Mouse (Mus musculus) heart, embryonic 11.5 days (tissue): ENCODE measurements around the gene Atoh8. TPM values are rescaled to one million over a fixed set of nuclear protein-coding genes. Genes with fewer than 3 reads are reported as not detected.
A peak's percentile ranks its signal among the peaks of the same experiment; 100 is the strongest.

ENCODE experiments used
- ATAC-seq: fragments of 200-750 bp; cut with Nextera tagmentation; replicated peaks from 2 replicates; pipeline ENCODE4 v1.8.0; 2017; ENCODE audit warnings: moderate library complexity; ENCODE audit not compliant: insufficient number of reproducible peaks, low FRiP score, low TSS enrichment
- H3K27ac ChIP-seq: fragments of 300-500 bp; sonication (generic); 2 replicates; pipeline ENCODE4 v1.5.1; 2014; ENCODE audit warnings: mild to moderate bottlenecking, low read depth, low read length
- H3K27me3 ChIP-seq: fragments of 300-500 bp; sonication (generic); 2 replicates; pipeline ENCODE4 v1.6.1; 2014; ENCODE audit warnings: mild to moderate bottlenecking, low read length, mixed read lengths; ENCODE audit not compliant: control insufficient read depth, insufficient read depth
- H3K36me3 ChIP-seq: fragments of 300-500 bp; sonication (generic); 2 replicates; pipeline ENCODE4 v1.6.1; 2014; ENCODE audit warnings: mild to moderate bottlenecking, low read length, moderate library complexity, mixed read lengths; ENCODE audit not compliant: control insufficient read depth, insufficient read depth
- H3K4me1 ChIP-seq: fragments of 300-500 bp; sonication (generic); 2 replicates; pipeline ENCODE4 v1.6.1; 2014; ENCODE audit warnings: low read length; ENCODE audit not compliant: control insufficient read depth, insufficient read depth
- H3K4me2 ChIP-seq: fragments of 300-500 bp; sonication (generic); 2 replicates; pipeline ENCODE4 v1.6.1; 2014; ENCODE audit warnings: mild to moderate bottlenecking, moderate library complexity
- H3K4me3 ChIP-seq: fragments of 300-500 bp; sonication (generic); 2 replicates; pipeline ENCODE4 v1.5.1; 2014; ENCODE audit warnings: low read depth, low read length
- H3K9ac ChIP-seq: fragments of 300-500 bp; sonication (generic); 2 replicates; pipeline ENCODE4 v1.6.1; 2014; ENCODE audit warnings: mild to moderate bottlenecking, low read depth, low read length, moderate library complexity
- H3K9me3 ChIP-seq: fragments of 300-500 bp; sonication (generic); replicated peaks from 2 replicates; pipeline ENCODE4 v1.6.1; 2016; ENCODE audit warnings: low read length; ENCODE audit not compliant: control insufficient read depth
- WGBS: fragments of 180-500 bp; shearing (Covaris S2); extraction: QIAGEN DNeasy Blood & Tissue Kit; methylation state at CpG from one replicate; pipeline ENCODE4 v1.1.7; 2014; ENCODE audit not compliant: insufficient replicate concordance; 5-methylcytosine and 5-hydroxymethylcytosine counted together
- polyA plus RNA-seq: library from polyadenylated mRNA; unstranded; fragments of >200 nt; fragmentation: Nextera tagmentation; extraction: Ambion mirVana; gene quantifications from 2 replicates; pipeline ENCODE4 v1.2.1, GENCODE M21; 2014

Gene Atoh8
- polyA plus RNA-seq, 1 experiment from 2014 or later = 11.8 TPM

- Histone ChIP-seq H3K36me3 (no peaks in the 10 kb centered on the region), H3K4me1 (peaks cover 50% of the 10 kb centered on the region), H3K27me3 (peaks cover 14% of the 10 kb centered on the region), H3K9me3 (no peaks in the 10 kb centered on the region), H3K4me2 (no peak overlapping the region), H3K27ac (no peak overlapping the region), H3K9ac (no peak overlapping the region), H3K4me3 (no peak overlapping the region)
- 59% methylated on average over 2 of the region's 2 CpGs for WGBS
- no peak for ATAC-seq
Measured at GRCm38 (mm10) chr6:72240042-72240441, 4.7 kb upstream of the Atoh8 start.

GRCm38 (mm10) chr6:72237035-72237434, 1.7 kb upstream of the Atoh8 start:
- WGBS = 1% methylated on average over 5 of the region's 5 CpGs
- Histone ChIP-seq H3K9me3 (no peaks in the 10 kb centered on the region), H3K4me1 (peaks cover 44% of the 10 kb centered on the region), H3K4me2 (no peak overlapping the region), H3K36me3 (no peaks in the 10 kb centered on the region), H3K27ac (no peak overlapping the region), H3K4me3 (no peak overlapping the region), H3K27me3 (peaks cover 20% of the 10 kb centered on the region), H3K9ac (no peak overlapping the region)
- no peak for ATAC-seq

- Histone ChIP-seq H3K9ac (peak overlapping the region; percentile 79), H3K4me3 (peak overlapping the region; percentile 73), H3K9me3 (no peaks in the 10 kb centered on the region), H3K27ac (0 out of 2 replicates have a peak overlapping the region, but pooled peaks have one; percentile 25), H3K4me1 (peaks cover 42% of the 10 kb centered on the region), H3K36me3 (no peaks in the 10 kb centered on the region), H3K4me2 (peak overlapping the region; percentile 92), H3K27me3 (peaks cover 20% of the 10 kb centered on the region)
- no peak for ATAC-seq
- WGBS = 21% methylated on average over 16 of the region's 16 CpGs
Measured at GRCm38 (mm10) chr6:72235807-72236407, 530 bp upstream of the Atoh8 start.

GRCm38 (mm10) chr6:72234372-72235097, 842 bp downstream of the Atoh8 start:
- Histone ChIP-seq H3K27me3 (peaks cover 18% of the 10 kb centered on the region), H3K27ac (peak overlapping the region; percentile 73), H3K36me3 (no peaks in the 10 kb centered on the region), H3K4me3 (peak overlapping the region; percentile 73), H3K9me3 (no peaks in the 10 kb centered on the region), H3K4me1 (peaks cover 41% of the 10 kb centered on the region), H3K4me2 (peak overlapping the region; percentile 92), H3K9ac (peak overlapping the region; percentile 79)
- WGBS = under 1% methylated on average over 79 of the region's 79 CpGs
- ATAC-seq = no peak

DNA sequence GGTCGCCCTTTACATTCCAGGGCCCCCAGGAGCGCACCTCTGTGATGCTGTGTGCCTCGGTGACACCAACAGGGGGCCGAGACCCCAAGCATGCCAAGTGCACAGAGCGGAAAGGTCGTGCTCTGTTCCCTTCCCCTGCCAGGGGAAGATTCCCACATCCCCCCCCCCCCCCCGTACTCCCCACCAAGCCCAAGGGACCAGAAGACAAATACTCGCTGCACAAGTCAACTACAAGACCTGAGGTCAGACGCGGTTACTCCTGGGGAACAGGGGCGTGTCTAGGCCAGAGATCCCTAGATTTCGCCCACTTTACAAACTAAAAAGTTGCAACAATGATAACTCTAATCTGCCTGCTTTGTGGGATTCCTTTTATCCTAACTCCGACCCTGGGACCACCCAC, 1.4 kb downstream of the Atoh8 start:
- Histone ChIP-seq H3K4me1 (peaks cover 39% of the 10 kb centered on the region), H3K9ac (peak overlapping the region; percentile 79), H3K27me3 (peaks cover 18% of the 10 kb centered on the region), H3K4me3 (peak overlapping the region; percentile 73), H3K27ac (0 out of 2 replicates have a peak overlapping the region, but pooled peaks have one; percentile 73), H3K9me3 (no peaks in the 10 kb centered on the region), H3K36me3 (no peaks in the 10 kb centered on the region), H3K4me2 (peak overlapping the region; percentile 92)
- ATAC-seq = no peak
- under 1% methylated on average over 12 of the region's 13 CpGs for WGBS

- H3K27me3 ChIP-seq = peaks cover 18% of the 10 kb centered on the region
- H3K27ac ChIP-seq = no peak overlapping the region
- H3K4me2 ChIP-seq = peak overlapping the region; percentile 92
- H3K4me3 ChIP-seq = peak overlapping the region; percentile 73
- no peaks in the 10 kb centered on the region for H3K36me3 ChIP-seq
- 55% methylated on average over 5 of the region's 5 CpGs for WGBS
- no peaks in the 10 kb centered on the region for H3K9me3 ChIP-seq
- no peak for ATAC-seq
- peaks cover 37% of the 10 kb centered on the region for H3K4me1 ChIP-seq
- no peak overlapping the region; the same call in 1 of the 2 replicates for H3K9ac ChIP-seq
Measured at GRCm38 (mm10) chr6:72232870-72233269, 2.5 kb downstream of the Atoh8 start.

GRCm38 (mm10) chr6:72232411-72232810, 3.0 kb downstream of the Atoh8 start:
- no peak for ATAC-seq
- Histone ChIP-seq H3K9ac (no peak overlapping the region), H3K4me2 (peak overlapping the region; percentile 92; the same call in 1 of the 2 replicates), H3K36me3 (no peaks in the 10 kb centered on the region), H3K27me3 (peaks cover 18% of the 10 kb centered on the region), H3K9me3 (no peaks in the 10 kb centered on the region), H3K4me1 (peaks cover 40% of the 10 kb centered on the region), H3K27ac (no peak overlapping the region), H3K4me3 (peak overlapping the region; percentile 73)
- WGBS = 85% methylated on average over 14 of the region's 14 CpGs

DNA sequence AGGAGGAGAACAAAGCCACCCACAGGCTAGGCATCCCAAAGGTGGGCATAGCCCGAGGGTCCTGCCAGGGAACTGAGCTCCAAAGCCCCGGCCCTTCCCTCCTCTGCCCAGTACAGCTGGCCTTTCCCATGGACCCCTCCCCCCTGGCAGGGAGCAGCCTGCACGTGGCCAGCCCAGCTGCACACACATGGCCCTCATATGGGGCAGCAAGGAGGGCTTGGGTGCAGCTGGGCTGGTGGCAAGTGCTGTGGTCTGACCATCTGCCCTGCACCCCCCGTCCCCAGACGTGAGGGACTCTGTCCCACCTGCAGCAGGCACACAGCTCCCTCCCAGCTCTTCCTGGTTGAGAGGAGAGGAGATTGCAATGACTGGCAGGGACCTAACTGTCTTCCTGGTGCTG, 4.5 kb downstream of the Atoh8 start:
- H3K9ac ChIP-seq = no peak overlapping the region

More for the DNA sequence above, 4.5 kb downstream of the Atoh8 start:
- Histone ChIP-seq H3K4me2 (peak overlapping the region; percentile 8; the same call in 1 of the 2 replicates), H3K27me3 (peaks cover 9% of the 10 kb centered on the region), H3K27ac (no peak overlapping the region), H3K4me1 (peaks cover 32% of the 10 kb centered on the region), H3K4me3 (no peak overlapping the region), H3K36me3 (no peaks in the 10 kb centered on the region), H3K9me3 (no peaks in the 10 kb centered on the region)
- 32% methylated on average over 5 of the region's 5 CpGs for WGBS
- no peak for ATAC-seq
